Mouse (Mus musculus) adrenal gland, postnatal 10 days (tissue): Measurements from ENCODE around the gene Gm45623. TPM values are rescaled to one million over a fixed set of nuclear protein-coding genes. Genes with fewer than 3 reads are reported as not detected.
A peak's percentile ranks its signal among the peaks of the same experiment; 100 is the strongest.

Experiments
- DNase-seq: peaks from one replicate; pipeline ENCODE4 v3.0.0; 2021; ENCODE audit warnings: mixed read lengths
- total RNA-seq, 2 experiments: library from RNA; stranded (reverse); gene quantifications; 2 replicates each; pipeline ENCODE4 v1.2.3; 2021

Gm45623 gene
- total RNA-seq, 2 experiments from 2014 or later = 0.24 TPM; not detected in 1

DNA sequence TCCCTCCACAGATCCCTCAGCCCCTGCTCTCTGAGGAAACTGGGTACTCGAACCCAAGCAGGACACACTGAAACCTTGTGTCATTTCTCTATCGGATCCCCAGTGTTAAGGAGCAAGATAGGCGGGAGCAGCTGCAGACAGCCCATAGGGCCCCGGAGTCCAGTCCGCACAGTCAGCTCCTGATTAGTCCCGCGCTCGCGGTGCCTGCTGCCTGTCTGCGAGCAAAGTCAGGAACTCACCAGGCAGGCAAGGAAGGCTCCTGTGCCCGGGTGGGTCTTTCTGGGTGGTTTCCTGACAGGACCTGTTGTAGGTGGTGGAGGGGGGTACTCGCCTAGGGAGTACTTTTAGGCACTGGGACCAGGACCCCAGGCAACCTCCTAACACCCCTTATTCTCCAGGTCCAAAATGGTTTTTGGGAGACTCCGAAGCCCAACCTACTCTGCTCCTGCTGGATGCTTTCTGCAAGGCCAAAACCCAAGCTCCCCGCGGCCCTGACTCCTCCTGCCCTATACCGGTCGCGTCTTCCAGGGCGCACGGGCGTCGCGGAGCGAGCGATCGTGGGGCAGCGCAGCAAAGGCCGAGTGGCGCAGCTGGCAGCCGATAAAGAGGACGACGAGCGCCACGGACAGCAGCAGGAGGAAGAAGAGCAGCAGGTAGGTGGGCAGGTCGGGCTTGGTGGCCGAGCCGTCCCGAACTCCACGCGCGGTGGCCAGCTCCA lies 994 bp downstream of the Gm45623 start:
- DNase-seq = no peak

DNA sequence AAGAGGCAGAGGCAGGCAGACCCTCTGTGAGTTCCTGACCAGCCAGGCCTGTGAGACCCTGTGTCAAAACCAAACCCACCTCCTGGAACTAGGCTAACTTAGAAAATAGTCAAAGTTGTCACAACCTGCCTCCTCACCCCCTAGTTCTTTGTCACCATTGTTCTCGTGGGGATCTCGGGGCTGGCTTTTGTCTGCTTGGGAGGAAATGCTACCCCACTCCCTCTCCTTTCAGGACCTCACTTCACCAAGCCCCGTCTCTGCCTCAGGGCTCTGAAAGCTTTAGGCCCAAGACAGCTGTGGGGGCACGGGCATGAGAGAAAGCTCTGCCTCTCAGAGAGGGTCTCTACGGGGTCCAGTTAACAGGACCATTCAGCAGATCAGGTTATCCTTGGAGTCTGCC lies 1.9 kb downstream of the Gm45623 start:
- DNase-seq = no peak

GRCm38 (mm10) chr13:56749377-56749776 lies 4.2 kb downstream of the Gm45623 start:
- DNase-seq = no peak

DNA sequence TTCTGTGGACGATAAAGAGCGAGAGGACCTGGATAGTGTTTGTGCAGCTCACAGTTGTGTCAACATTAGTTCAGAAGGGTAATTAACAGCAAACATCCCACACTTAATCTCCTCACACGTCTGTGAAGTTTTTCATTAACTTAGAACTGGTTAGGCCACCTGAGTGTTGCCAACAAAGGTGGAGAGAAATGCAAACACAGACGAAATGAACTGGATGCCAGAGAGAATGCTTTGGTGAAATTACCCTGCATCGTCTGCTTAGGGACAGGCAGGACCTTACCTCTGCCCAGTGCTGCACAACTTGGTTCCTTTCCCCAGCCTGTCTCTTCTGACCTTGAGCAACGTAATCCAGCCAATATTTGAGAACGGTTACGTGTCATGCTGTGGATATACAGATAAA lies 6.1 kb downstream of the Gm45623 start:
- DNase-seq = no peak

GRCm38 (mm10) chr13:56746739-56747532 lies 6.7 kb downstream of the Gm45623 start:
- DNase-seq = no peak

GRCm38 (mm10) chr13:56742325-56742901 lies 11.2 kb downstream of the Gm45623 start:
- no peak for DNase-seq

DNA sequence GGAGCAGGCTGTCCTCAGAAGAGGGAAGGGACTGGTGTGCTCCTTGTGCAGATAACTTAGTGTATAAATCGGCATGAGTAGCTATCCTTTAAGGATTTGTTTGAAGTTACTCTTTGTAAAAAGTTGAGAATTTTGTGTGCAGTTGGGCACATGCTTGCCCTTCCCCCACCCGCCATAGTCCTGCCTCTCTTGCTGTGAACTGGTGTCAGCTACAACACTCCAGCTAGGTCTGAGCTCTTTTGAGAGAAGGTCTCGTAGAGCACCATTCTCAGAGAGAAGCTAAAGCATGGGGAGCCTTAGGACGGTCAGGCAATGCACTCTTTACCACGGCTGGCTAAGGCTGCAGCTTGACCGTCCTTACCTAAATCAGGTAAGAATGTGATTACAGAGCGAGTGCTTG lies 11.9 kb downstream of the Gm45623 start:
- DNase-seq = no peak

DNA sequence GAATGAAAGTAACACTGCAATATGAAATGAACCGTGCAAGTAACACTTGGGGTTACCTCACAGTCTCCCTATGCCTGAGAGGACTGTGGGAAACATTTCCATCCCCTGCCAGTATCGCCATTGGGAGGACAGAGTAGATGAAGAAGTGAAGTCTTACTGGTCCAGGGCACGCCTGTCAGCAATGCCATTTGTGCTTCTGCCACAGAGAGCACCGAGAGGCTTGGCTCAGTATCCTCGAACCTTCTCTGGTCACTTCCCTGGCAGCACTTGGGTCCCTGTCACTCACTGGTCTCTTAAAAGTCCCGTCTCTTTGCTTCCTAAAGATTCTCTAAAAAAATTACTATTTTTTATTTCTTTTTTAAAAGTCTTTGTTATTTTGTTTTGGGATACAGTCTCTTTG lies 13.1 kb downstream of the Gm45623 start:
- DNase-seq = no peak

DNA sequence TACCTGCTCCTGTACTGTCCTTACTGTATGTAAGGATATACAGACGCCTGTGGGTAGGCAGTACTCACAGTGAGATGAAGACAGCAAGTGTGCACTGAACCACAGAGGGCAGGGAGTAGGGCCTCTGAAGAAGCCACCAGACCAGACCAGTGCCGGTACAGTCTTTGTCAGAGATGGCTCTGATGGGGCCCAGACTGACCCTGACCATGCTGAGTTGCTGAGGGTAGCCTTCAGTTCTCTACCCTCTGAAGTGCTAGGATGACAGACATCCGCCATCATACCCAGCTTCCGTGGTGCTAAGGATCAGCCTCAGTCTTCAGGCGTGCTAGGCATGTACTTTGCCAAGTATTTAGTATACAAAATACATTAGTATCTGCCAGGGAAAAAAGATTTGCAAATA lies 14.1 kb downstream of the Gm45623 start:
- DNase-seq = no peak

- peak; percentile 50 for DNase-seq
Observed at GRCm38 (mm10) chr13:56735212-56735875, 18.3 kb downstream of the Gm45623 start.

- DNase-seq = peak; percentile 29
Observed at GRCm38 (mm10) chr13:56734617-56735016, 19.0 kb downstream of the Gm45623 start.

DNA sequence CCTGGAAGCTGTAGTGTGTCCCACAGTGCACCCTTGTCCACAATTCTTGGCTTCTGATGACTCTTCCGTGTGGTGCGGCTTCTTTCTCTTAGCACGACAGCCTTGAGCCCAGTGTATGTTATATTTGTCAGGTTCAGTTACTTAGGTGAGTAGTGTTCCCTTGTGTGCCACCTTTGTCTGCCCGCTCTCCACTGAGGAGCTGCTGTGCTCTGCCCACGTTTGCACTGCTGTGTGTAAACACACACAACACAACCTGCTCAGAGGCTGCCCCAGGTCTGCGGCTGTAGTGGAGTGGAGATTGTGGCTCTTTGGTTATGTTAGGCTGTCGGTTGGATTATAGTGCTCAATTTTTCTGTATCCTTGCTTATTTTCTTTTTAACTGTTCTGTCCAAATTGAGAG lies 24.6 kb downstream of the Gm45623 start:
- DNase-seq = no peak

DNA sequence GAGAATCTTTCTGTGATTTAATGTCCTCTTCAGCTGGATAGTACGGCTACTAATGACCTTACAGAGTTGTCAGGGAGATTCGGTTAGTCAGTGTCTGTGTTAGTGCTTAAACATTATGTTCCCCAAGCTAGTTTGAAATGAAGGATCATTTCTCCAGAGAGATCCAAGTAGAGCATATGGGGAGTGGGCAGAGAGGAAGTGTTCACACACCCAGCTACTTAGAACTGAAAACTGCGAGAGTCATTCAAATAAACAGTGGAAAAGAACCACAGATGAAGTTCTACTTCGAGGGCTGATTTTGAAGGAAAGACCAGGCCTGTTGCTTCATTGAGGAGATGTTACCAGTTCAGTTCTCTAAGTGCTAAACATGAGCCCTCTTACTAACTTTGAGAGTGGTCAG lies 27.1 kb downstream of the Gm45623 start:
- DNase-seq = no peak

DNA sequence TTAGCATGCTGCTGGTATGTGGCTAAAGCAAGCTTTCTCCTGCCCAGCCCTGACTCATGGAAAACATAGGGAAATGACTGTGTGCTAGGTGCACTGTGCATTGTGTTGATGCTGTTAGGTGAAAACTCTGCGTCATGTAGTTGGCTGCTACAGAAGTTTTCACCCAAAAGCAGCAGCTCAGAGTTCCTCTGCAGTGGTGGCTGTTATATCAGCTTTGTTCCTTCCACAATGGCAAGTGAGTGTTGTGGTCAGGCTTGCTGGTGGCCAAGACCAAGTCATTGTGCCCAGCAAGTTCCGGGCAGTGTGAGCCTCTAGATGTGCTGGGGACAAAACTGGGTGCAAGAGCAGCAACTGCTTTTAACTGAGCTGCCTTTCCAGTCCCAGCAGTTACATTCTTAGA lies 41.4 kb downstream of the Gm45623 start:
- DNase-seq = no peak

DNA sequence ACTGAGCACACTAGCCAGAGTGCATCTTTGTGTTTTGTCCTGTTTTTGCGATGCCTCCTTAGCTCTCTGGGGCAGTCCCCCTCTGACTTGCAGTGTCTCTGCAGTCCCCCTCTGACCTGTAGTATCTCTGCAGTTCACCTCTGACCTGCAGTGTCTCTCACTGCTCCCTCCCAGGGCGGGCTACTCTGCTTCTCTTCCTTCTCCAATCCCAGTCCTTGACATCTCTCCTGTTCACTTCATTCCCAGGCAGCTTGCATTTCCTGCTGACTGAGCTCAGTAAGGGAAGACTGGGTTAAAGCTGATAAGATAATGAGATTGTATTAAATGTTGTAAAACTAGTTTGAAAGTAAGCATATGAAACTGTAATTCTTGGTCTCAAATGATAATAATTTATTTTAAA lies 43.0 kb downstream of the Gm45623 start:
- DNase-seq = no peak

- DNase-seq = peak; percentile 15
Observed at GRCm38 (mm10) chr13:56707606-56708005, 46.0 kb downstream of the Gm45623 start.

DNA sequence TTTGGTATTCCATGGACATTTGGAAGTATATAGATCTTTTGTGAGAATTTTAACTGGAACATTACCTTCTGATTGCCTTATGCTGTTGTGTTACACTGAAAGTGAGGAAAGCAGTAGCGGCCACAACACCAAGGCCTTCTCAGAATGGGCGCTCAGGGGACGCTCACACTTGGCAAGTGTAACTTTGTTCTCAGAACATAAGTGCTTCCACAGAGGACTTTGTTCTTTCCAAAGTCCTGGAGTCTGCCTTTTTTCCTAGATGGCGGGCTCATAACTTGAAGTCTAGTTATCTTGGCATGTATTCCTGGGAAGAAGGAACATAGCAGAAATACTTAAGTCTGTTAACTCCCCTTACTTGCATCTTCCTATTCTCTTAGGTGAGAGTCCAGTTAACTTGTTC lies 46.5 kb downstream of the Gm45623 start:
- peak; percentile 25 for DNase-seq

GRCm38 (mm10) chr13:56704596-56704995 lies 49.0 kb downstream of the Gm45623 start:
- DNase-seq = no peak

DNA sequence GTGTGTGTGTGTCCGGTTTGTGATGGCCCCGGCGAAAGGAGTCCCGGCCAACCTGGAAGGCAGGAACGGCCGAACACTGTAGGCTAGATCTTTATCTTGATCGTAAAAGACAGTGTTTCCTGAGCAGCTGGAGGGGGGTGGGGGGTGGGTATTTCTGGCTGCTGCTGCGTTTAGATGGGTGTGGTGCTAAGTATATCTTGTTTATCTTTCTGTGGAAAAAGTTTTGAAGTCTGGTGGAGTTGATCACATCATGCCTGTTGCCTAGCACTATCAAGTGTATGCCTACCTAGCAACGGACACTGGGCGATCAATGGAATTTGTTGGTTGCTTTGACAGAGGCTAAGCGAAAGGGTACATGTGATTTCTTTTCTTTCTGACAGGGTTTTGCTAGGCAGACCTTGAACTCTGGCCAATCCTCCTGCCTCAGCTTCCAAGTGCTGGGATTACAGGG lies 49.7 kb downstream of the Gm45623 start:
- peak; percentile 41 for DNase-seq

DNA sequence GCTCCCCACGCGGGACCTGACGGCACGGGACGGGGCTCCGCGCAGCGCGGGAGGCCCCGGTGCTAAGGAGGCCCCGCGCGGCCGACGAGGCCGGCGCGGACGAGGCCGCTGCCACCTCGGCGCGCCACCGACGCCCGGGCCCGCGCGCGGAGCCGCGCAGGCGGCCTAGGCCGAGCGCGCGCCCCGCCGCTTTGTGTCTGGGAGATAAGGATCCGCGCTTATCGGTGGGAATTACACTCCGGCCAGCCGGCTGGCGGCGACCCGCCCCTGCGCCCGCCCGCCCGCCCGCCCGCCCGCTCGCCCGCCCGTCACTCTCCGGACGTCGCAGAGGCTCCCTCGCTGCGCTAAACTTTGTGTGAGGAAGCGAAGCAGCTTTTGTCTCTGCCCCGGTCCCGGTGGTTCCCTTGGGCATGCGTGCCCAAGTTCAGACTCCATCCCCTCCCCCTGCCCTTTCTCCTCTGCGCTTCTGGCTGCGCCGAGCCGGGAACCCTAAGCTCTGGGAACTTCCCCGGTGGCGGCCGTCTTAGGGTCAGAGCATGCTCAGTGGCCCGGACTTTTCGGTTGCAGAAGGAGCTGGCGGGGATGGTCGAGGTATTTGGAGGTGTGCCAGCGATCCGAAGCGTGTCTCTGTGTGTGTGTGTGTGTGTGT lies 50.3 kb downstream of the Gm45623 start:
- peak; percentile 81 for DNase-seq

DNA sequence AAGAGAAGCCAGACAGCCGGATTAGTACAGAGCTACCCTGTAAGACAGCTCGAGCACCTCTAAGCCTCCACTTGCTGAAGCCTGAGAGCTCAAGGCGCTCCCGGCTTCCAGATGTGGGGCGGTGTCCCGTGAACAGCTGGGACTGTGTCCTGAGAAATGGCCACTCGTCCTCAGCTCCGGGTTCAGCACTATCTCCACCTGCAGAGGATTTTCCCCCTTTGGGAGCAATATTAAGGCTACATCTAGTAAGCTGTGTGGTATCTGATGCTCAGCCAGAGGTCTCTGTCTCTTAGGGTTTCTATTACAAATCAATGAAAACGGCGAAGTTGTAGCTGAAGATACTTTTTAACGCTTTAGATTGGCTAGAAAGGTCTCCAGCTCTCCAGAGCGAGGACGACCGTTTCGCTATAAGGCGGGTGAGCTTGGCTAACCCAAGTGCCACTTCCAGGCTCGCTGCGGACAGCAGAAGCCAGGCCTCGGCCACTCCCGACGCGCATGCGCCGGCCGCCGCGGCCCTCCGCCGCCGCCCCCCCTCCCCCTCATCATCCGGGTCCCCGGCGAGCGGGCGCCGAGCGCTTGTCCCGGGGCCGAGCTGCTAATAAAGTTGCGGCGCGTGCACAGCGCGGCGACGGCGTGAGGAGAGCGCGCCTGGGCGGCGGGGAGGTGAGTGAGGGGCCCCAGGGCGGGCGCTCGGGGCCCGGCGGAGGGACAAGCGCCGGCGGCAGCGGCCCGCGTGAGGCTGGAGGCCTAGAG lies 51.0 kb downstream of the Gm45623 start, which contains the start of gene Smad5:
TSS of gene Smad5 (plus strand) at position 542 of the 753 bp plus-strand sequence.
- DNase-seq = peak; percentile 96
